11 mouse cellular contexts compared by ENCODE assay signal in genomic region chr14:75468941-75469340, GRCm38 (mm10). TPM values are rescaled to one million over a fixed set of nuclear protein-coding genes. Genes with fewer than 3 reads are reported as not detected.
"Had no signal": no experiment of that assay in that cellular context is flagged by ENCODE, and none has a peak within 500 bp of the region (broad histone marks: within the 10 kb centered on the region; RNA-seq: fewer than 3 reads in every experiment).

No protein-coding gene starts in this region.

- DNase-seq: liver, postnatal 0 days; lung, adult 2 months; lung, postnatal 14 days; midbrain, embryonic 14.5 days; right cerebral cortex, postnatal 14 days; thymus, adult 2 months; thymus, postnatal 25 days; thymus, postnatal 4 days had no signal

RNA-seq across cellular contexts. Expression of gene Siah3, which starts 13.2 kb away (rescaled TPM):
- total RNA-seq: megakaryocyte progenitor cell, adult 5-6 weeks; monocyte, adult 5-6 weeks; neutrophil, adult 5-6 weeks had no signal
